Mouse (Mus musculus) gastrocnemius, adult 2 months (tissue): ENCODE results near the gene Rnh1. TPM values are rescaled to one million over a fixed set of nuclear protein-coding genes. Genes with fewer than 3 reads are reported as not detected.

ENCODE experiments used
- DNase-seq: peaks from one replicate; pipeline ENCODE4 v3.0.0; 2022
- H3K27ac ChIP-seq: fragments of 200-600 bp; 2 replicates; pipeline ENCODE4 v1.8.1; 2022; ENCODE audit warnings: mild to moderate bottlenecking
- H3K4me3 ChIP-seq: fragments of 200-600 bp; 2 replicates; pipeline ENCODE4 v1.8.1; 2022; ENCODE audit warnings: mild to moderate bottlenecking, moderate library complexity
- CTCF ChIP-seq: fragments of 200-600 bp; IDR thresholded peaks from 2 replicates; pipeline ENCODE4 v1.8.1; 2022; ENCODE audit warnings: antibody characterized with exemption, mild to moderate bottlenecking, moderate library complexity
- intact Hi-C: fragments of 180-260 bp; cut with DNase I; formaldehyde crosslinking; loops from one replicate; pipeline ENCODE4 v1.15.1; 2025
- total RNA-seq, 2 experiments: library from RNA; stranded (reverse); gene quantifications; 2 replicates each; pipeline ENCODE4 v1.2.3; 2021

Rnh1 gene
- total RNA-seq, 2 experiments from 2014 or later = 46.5 to 50.9 TPM

DNA sequence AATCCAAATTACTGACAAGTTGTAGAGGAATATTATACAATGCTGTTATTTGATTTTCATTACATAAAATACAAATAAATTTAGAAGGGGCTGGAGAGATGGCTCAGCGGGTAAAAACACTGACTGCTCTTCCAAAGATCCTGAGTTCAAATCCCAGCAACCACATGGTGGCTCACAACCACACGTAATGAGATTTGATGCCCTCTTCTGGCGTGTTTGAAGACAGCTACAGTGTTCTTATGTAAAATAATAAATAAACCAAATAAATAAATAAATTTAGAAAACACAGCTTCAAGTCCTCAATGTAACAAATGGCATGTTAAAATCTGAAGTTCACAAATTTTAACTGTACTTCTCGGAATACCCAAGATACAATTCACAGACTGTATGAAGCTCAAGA, 2.4 kb upstream of the Rnh1 start:
- Histone ChIP-seq H3K4me3 (no peak overlapping the region), H3K27ac (no peak overlapping the region)
- TF ChIP-seq CTCF = no peak
- DNase-seq = no peak
- intact Hi-C loops = loop anchor here (5.0 kb wide), 1 partner anchor 103 kb away; no protein-coding TSS in a partner anchor

DNA sequence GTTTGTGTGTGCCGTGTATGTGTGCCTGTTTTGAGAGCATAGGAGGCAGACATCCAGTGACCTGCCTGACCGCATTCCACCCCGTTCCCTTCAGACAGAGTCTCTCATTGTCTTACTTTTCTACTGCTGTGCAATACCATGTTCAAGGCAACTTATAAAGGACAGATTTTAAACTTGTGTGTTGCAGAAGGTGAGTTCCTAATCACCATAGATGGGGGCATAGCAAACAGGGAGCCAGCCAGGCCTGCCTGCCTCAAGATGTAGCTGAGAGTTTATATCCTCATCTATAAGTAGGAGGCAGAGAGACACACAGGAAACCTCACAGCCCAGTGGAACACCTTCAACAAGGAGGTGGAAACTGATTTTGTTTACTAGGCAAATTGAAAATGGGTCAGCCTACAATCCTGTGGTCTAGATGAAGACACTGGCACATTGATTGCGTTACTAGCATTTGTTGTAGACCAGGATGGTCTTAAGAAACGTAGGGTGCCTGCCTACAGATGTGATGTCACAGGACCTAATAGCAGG, 730 bp upstream of the Rnh1 start:
- Histone ChIP-seq H3K4me3 (peak overlapping the region; percentile 91), H3K27ac (peak overlapping the region; percentile 96)
- DNase-seq = no peak
- TF ChIP-seq CTCF = no peak
- intact Hi-C loops = loop anchor here (2.0 to 5.0 kb wide), 3 partner anchors 51 to 331 kb away; partner anchors contain the start of genes Cox8b and Ptdss2

DNA sequence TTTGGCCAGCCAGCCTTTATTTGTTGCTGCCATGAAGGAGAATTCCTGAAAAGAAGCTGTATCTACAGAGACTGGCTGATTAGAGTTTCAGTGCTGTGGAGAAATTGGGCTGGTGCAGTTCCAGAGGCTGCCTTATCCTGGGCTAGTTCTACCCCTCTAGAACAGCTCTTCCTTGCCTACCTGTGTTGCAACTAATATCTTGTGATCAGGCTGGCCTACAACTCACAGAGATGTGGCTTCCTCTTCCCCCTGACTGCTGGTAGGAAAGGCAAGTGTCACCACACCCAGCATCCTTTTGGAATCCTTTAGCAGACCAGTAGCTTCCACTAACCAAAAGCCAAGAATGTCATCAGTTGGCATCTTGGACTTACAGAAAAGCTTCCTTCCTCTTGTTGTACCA, 2.8 kb downstream of the Rnh1 start:
- intact Hi-C loops = loop anchor here (5.0 kb wide), 2 partner anchors 268 to 328 kb away; partner anchors contain the start of gene Cox8b
- Histone ChIP-seq H3K27ac (peak overlapping the region; percentile 83), H3K4me3 (no peak overlapping the region)
- TF ChIP-seq CTCF = no peak
- DNase-seq = no peak

GRCm38 (mm10) chr7:141169300-141169699, 3.4 kb downstream of the Rnh1 start:
- DNase-seq = no peak
- H3K27ac ChIP-seq = peak overlapping the region; percentile 83
- TF ChIP-seq CTCF = no peak
- intact Hi-C loops = no loop called here
- H3K4me3 ChIP-seq = no peak overlapping the region

DNA sequence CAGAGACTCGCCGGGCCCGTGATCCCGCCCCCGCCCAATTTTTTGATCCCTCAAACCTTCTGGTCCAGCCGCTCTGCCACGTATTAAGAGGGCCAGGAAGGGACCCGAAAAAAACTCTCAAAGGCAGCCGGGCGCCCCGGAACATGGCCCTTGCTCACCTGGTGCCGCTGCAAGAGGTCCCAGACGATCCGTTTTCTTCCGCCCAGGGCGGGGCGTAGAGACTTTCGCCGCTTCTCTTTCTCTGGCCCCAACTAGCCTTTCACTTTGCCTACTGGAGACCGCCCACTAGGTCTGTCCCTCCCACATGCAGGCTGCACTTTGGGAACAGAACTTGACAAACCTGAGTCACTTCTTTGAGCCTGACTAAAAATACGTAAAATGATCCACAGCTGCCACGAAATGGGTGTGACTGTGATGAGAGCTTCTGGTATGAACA, 4.1 kb downstream of the Rnh1 start:
- peak overlapping the region; percentile 83 for H3K27ac ChIP-seq
- H3K4me3 ChIP-seq = peak overlapping the region; percentile 69
- intact Hi-C loops = no loop called here
- DNase-seq = peak; percentile 78
- no peak for TF ChIP-seq CTCF

GRCm38 (mm10) chr7:141167901-141168517, 4.6 kb downstream of the Rnh1 start:
- intact Hi-C loops = no loop called here
- Histone ChIP-seq H3K4me3 (peak overlapping the region; percentile 69), H3K27ac (peak overlapping the region; percentile 83)
- DNase-seq = peak; percentile 60
- TF ChIP-seq CTCF = no peak

DNA sequence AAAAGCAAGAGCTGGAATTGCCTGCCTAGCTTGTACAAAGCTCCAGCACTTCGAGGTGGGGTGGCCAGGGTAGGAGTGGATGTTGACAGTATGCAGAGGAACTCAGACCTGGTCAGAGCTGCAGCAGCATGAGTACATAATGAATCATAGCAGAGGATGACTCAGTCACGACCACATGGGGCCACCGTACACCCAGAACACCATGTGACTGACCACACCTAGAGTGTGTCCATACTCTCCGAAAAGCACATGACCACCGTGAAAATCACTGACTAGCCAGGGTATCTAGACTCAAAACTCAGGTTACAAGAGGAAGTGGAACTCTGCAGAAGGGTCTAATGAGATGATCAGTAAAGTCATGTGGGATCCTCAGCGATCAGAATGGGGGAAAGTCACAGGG, 7.8 kb downstream of the Rnh1 start:
- peak; percentile 45 for DNase-seq
- no peak for TF ChIP-seq CTCF
- H3K27ac ChIP-seq = no peak overlapping the region
- no peak overlapping the region for H3K4me3 ChIP-seq
- intact Hi-C loops = no loop called here

GRCm38 (mm10) chr7:141164397-141164796, 8.3 kb downstream of the Rnh1 start:
- 0 out of 2 replicates have a peak overlapping the region, but pooled peaks have one; percentile 3 for H3K27ac ChIP-seq
- no peak overlapping the region for H3K4me3 ChIP-seq
- intact Hi-C loops = no loop called here
- DNase-seq = no peak
- TF ChIP-seq CTCF = no peak

DNA sequence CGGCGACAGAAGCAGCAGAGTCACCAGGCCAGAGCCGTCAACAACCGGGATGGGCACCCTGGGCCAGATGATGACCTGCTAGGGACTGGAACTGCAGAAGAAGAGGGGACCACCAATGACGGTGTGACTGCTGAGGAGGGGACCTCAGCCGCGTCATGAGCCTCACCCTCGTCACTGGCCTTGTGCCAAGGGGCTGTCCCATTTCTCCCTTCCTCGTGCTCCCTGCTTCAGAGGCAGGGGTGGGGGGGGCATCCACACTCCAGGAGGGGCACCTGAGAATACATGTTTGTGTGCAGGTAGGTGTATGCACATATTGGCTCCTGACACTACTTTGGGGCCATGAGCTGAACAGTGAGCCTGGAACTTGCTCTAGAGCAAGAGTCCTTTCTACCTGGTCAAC, 17.3 kb downstream of the Rnh1 start:
- DNase-seq = peak; percentile 26
- no peak for TF ChIP-seq CTCF
- H3K4me3 ChIP-seq = no peak overlapping the region
- no peak overlapping the region for H3K27ac ChIP-seq
- intact Hi-C loops = no loop called here

GRCm38 (mm10) chr7:141148639-141149038, 24.0 kb downstream of the Rnh1 start:
- no peak for TF ChIP-seq CTCF
- intact Hi-C loops = no loop called here
- no peak overlapping the region for H3K27ac ChIP-seq
- H3K4me3 ChIP-seq = no peak overlapping the region
- no peak for DNase-seq

DNA sequence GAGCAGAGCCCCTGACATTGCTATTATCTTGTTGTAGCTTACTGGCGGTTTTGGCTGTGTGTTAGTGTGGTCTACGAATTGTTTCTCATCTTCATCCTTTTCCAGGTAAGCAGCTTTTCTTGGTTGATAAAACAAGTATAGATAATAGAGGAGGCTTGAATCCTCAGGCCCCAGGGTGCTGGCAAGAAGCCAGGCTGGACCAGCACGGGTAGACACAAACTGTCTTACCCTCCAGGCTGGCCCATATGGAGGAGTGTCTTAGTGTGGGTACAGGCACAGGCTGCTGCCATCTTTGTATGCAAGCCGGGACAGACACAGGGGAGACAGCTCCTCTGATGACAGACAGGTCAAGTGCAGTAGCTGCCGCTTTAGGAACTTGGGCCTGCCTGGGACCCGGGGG, 25.6 kb downstream of the Rnh1 start:
- Histone ChIP-seq H3K4me3 (no peak overlapping the region), H3K27ac (no peak overlapping the region)
- DNase-seq = no peak
- intact Hi-C loops = no loop called here
- no peak for TF ChIP-seq CTCF

DNA sequence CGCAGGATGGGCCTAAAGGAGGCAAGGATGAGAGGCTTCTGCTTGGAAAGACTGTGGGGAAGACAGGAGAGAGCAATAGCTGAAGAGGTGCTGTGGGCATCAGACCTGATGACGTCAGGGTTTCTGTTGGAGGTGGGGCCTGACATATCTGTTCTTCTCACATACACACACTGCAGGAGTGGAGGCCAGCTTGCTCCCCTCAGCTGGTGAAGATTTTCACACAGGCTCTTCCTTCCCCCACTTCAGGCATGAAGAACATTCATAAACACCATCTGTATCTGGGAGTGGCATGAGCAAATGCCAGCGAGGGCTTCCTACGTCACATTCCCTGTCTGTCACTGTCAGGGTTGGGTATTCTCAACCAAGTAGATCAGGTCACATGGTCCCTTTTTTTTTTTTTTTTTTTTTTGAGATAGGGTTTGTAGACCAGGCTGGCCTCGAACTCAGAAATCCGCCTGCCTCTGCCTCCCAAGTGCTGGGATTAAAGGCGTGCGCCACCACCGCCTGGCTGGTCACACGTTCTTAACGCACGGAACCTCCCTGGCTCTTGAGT, 26.5 kb downstream of the Rnh1 start:
- no peak for TF ChIP-seq CTCF
- Histone ChIP-seq H3K4me3 (no peak overlapping the region), H3K27ac (peak overlapping the region; percentile 38; the same call in 1 of the 2 replicates)
- no peak for DNase-seq
- intact Hi-C loops = no loop called here

- intact Hi-C loops = no loop called here
- TF ChIP-seq CTCF = no peak
- no peak for DNase-seq
Observed at GRCm38 (mm10) chr7:141145403-141145802, 27.3 kb downstream of the Rnh1 start.

More at GRCm38 (mm10) chr7:141145403-141145802, 27.3 kb downstream of the Rnh1 start:
- H3K4me3 ChIP-seq = no peak overlapping the region
- H3K27ac ChIP-seq = peak overlapping the region; percentile 38; the same call in 1 of the 2 replicates
